Comparison of ENCODE assay signal across 25 mouse cellular contexts in genomic region chr3:69461956-69462355, GRCm38 (mm10).
"Had no signal": no experiment of that assay in that cellular context is flagged by ENCODE, and none has a peak within 500 bp of the region (broad histone marks: within the 10 kb centered on the region; RNA-seq: fewer than 3 reads in every experiment).

No protein-coding gene starts in this region.

- H3K4me1 ChIP-seq: limb, embryonic 15.5 days; megakaryocyte, embryonic 14.5 days; midbrain, embryonic 10.5 days; neural tube, embryonic 12.5 days; neural tube, embryonic 15.5 days; stomach, embryonic 15.5 days had no signal

- H3K27ac ChIP-seq: hindbrain, postnatal 0 days; limb, embryonic 12.5 days; limb, embryonic 15.5 days; liver, embryonic 14.5 days; midbrain, embryonic 10.5 days; neural tube, embryonic 12.5 days; neural tube, embryonic 15.5 days; stomach, embryonic 15.5 days had no signal

- H3K4me3 ChIP-seq: limb, embryonic 12.5 days; limb, embryonic 15.5 days; megakaryocyte, embryonic 14.5 days; midbrain, embryonic 10.5 days; neural tube, embryonic 12.5 days; neural tube, embryonic 15.5 days; stomach, embryonic 15.5 days had no signal

- H3K9me3 ChIP-seq: limb, embryonic 12.5 days; limb, embryonic 15.5 days; megakaryocyte, embryonic 14.5 days; midbrain, embryonic 10.5 days; neural tube, embryonic 12.5 days; neural tube, embryonic 15.5 days; stomach, embryonic 15.5 days had no signal

- H3K9ac ChIP-seq: limb, embryonic 12.5 days; limb, embryonic 15.5 days; liver, embryonic 14.5 days; liver, postnatal 0 days; neural tube, embryonic 12.5 days; neural tube, embryonic 15.5 days; stomach, embryonic 15.5 days had no signal

- ATAC-seq: hindbrain, postnatal 0 days; inflammation-experienced regulatory T-cells, adult 6 months; intestine, embryonic 16.5 days; liver, postnatal 0 days had no signal

- DNase-seq: kidney, adult 18-20 months; kidney, adult 9 months; kidney, postnatal 14 days; kidney, postnatal 4 days; left cerebral cortex, postnatal 4 days; liver, postnatal 0 days; midbrain, embryonic 14.5 days; right cerebral cortex, adult 18-20 months; right cerebral cortex, postnatal 25 days; spleen, adult 18-20 months; thymus, adult 2 months; thymus, postnatal 14 days; thymus, postnatal 4 days had no signal

- H3K36me3 ChIP-seq: limb, embryonic 12.5 days; limb, embryonic 15.5 days; midbrain, embryonic 10.5 days; neural tube, embryonic 12.5 days; neural tube, embryonic 15.5 days; stomach, embryonic 15.5 days had no signal

- H3K27me3 ChIP-seq: limb, embryonic 15.5 days; neural tube, embryonic 12.5 days; neural tube, embryonic 15.5 days; stomach, embryonic 15.5 days had no signal

- H3K4me2 ChIP-seq: limb, embryonic 12.5 days; limb, embryonic 15.5 days; liver, embryonic 11.5 days; neural tube, embryonic 12.5 days; neural tube, embryonic 15.5 days; stomach, embryonic 15.5 days had no signal
